Mouse (Mus musculus): ENCODE measurements around the gene Mtmr11. TPM values are rescaled to one million over a fixed set of nuclear protein-coding genes. Genes with fewer than 3 reads are reported as not detected.
A peak's percentile ranks its signal among the peaks of the same experiment; 100 is the strongest.
"Not testable (repeated sequence)": the region's sequence is repeated elsewhere in the genome, so short reads cannot be mapped to it uniquely, and the experiment has no call there.

Gene Mtmr11
- polyA plus RNA-seq, 1 experiment from 2014 or later, result 21.2 TPM

GRCm38 (mm10) chr3:96196437-96197128 is 34.8 kb downstream of the Mtmr11 start:
- Histone ChIP-seq H3K27me3 (ENCODE audit: control insufficient read depth, insufficient read depth, low read length) (no peaks in the 10 kb centered on the region), H3K4me2 (ENCODE audit: low read depth, low read length) (peak overlapping the region; percentile 99), H3K9me3 (replicated peaks; ENCODE audit: control insufficient read depth, low read length) (no peaks in the 10 kb centered on the region), H3K9ac (ENCODE audit: low read length) (peak overlapping the region; percentile 82), H3K36me3 (ENCODE audit: control insufficient read depth, insufficient read depth, low read length) (no peaks in the 10 kb centered on the region), H3K4me1 (ENCODE audit: control insufficient read depth, insufficient read depth, low read length) (peaks cover 7% of the 10 kb centered on the region), H3K27ac (ENCODE audit: low read length) (peak overlapping the region; percentile 95), H3K4me3 (replicated peaks; ENCODE audit: low read length) (peak overlapping the region; percentile 79)
- no peak for ATAC-seq (ENCODE audit: insufficient read depth, low FRiP score)
- WGBS, result 18% methylated on average over 27 of the region's 27 CpGs

- Histone ChIP-seq H3K9me3 (replicated peaks; ENCODE audit: control insufficient read depth, low read length) (no peaks in the 10 kb centered on the region), H3K27ac (ENCODE audit: low read length) (peak overlapping the region; percentile 95), H3K4me1 (ENCODE audit: control insufficient read depth, insufficient read depth, low read length) (peaks cover 7% of the 10 kb centered on the region), H3K27me3 (ENCODE audit: control insufficient read depth, insufficient read depth, low read length) (no peaks in the 10 kb centered on the region), H3K9ac (ENCODE audit: low read length) (peak overlapping the region; percentile 82), H3K4me3 (replicated peaks; ENCODE audit: low read length) (peak overlapping the region; percentile 79), H3K4me2 (ENCODE audit: low read depth, low read length) (peak overlapping the region; percentile 99), H3K36me3 (ENCODE audit: control insufficient read depth, insufficient read depth, low read length) (no peaks in the 10 kb centered on the region)
- WGBS, result under 1% methylated on average over 50 of the region's 50 CpGs
- peak; percentile 93 for ATAC-seq (ENCODE audit: insufficient read depth, low FRiP score)
These were observed 35.4 kb downstream of the Mtmr11 start for GRCm38 (mm10) chr3:96197129-96197749.

GRCm38 (mm10) chr3:96198181-96198580 is 36.4 kb downstream of the Mtmr11 start:
- peaks cover 7% of the 10 kb centered on the region for H3K4me1 ChIP-seq (ENCODE audit: control insufficient read depth, insufficient read depth, low read length)
- WGBS, result 13% methylated on average over 6 of the region's 6 CpGs
- H3K36me3 ChIP-seq (ENCODE audit: control insufficient read depth, insufficient read depth, low read length), result no peaks in the 10 kb centered on the region
- H3K27me3 ChIP-seq (ENCODE audit: control insufficient read depth, insufficient read depth, low read length), result no peaks in the 10 kb centered on the region
- peak overlapping the region; percentile 99 for H3K4me2 ChIP-seq (ENCODE audit: low read depth, low read length)
- H3K9me3 ChIP-seq (replicated peaks; ENCODE audit: control insufficient read depth, low read length), result no peaks in the 10 kb centered on the region
- peak overlapping the region; percentile 79 for H3K4me3 ChIP-seq (replicated peaks; ENCODE audit: low read length)
- peak overlapping the region; percentile 71 for H3K27ac ChIP-seq (ENCODE audit: low read length)
- H3K9ac ChIP-seq (ENCODE audit: low read length), result peak overlapping the region; percentile 33; the same call in 1 of the 2 replicates
- ATAC-seq (ENCODE audit: insufficient read depth, low FRiP score), result peak; percentile 34; the same call in 1 of the 2 replicates

- peak overlapping the region; percentile 99; the same call in 1 of the 2 replicates for H3K4me2 ChIP-seq (ENCODE audit: low read depth, low read length)
- not testable (repeated sequence) for ATAC-seq (ENCODE audit: insufficient read depth, low FRiP score); H3K9me3 ChIP-seq (replicated peaks; ENCODE audit: control insufficient read depth, low read length); H3K27ac ChIP-seq (ENCODE audit: low read length); H3K27me3 ChIP-seq (ENCODE audit: control insufficient read depth, insufficient read depth, low read length); H3K4me3 ChIP-seq (replicated peaks; ENCODE audit: low read length); H3K9ac ChIP-seq (ENCODE audit: low read length); H3K4me1 ChIP-seq (ENCODE audit: control insufficient read depth, insufficient read depth, low read length); H3K36me3 ChIP-seq (ENCODE audit: control insufficient read depth, insufficient read depth, low read length)
- 26% methylated on average over 7 of the region's 8 CpGs for WGBS
These were observed 36.9 kb downstream of the Mtmr11 start for GRCm38 (mm10) chr3:96198601-96199251.

GRCm38 (mm10) chr3:96199731-96200130 is 37.9 kb downstream of the Mtmr11 start:
- H3K9ac ChIP-seq (ENCODE audit: low read length), result no peak overlapping the region
- ATAC-seq (ENCODE audit: insufficient read depth, low FRiP score), result no peak
- no peaks in the 10 kb centered on the region for H3K27me3 ChIP-seq (ENCODE audit: control insufficient read depth, insufficient read depth, low read length)
- no peak overlapping the region for H3K4me3 ChIP-seq (replicated peaks; ENCODE audit: low read length)
- no peaks in the 10 kb centered on the region for H3K36me3 ChIP-seq (ENCODE audit: control insufficient read depth, insufficient read depth, low read length)
- H3K4me1 ChIP-seq (ENCODE audit: control insufficient read depth, insufficient read depth, low read length), result peaks cover 7% of the 10 kb centered on the region
- H3K4me2 ChIP-seq (ENCODE audit: low read depth, low read length), result no peak overlapping the region
- H3K9me3 ChIP-seq (replicated peaks; ENCODE audit: control insufficient read depth, low read length), result no peaks in the 10 kb centered on the region
- 52% methylated on average over 2 of the region's 2 CpGs for WGBS
- H3K27ac ChIP-seq (ENCODE audit: low read length), result no peak overlapping the region

- Histone ChIP-seq H3K4me2 (ENCODE audit: low read depth, low read length) (no peak overlapping the region), H3K9me3 (replicated peaks; ENCODE audit: control insufficient read depth, low read length) (no peaks in the 10 kb centered on the region), H3K4me3 (replicated peaks; ENCODE audit: low read length) (no peak overlapping the region), H3K4me1 (ENCODE audit: control insufficient read depth, insufficient read depth, low read length) (no peaks in the 10 kb centered on the region), H3K27ac (ENCODE audit: low read length) (no peak overlapping the region), H3K36me3 (ENCODE audit: control insufficient read depth, insufficient read depth, low read length) (no peaks in the 10 kb centered on the region), H3K27me3 (ENCODE audit: control insufficient read depth, insufficient read depth, low read length) (no peaks in the 10 kb centered on the region), H3K9ac (ENCODE audit: low read length) (no peak overlapping the region)
- no peak for ATAC-seq (ENCODE audit: insufficient read depth, low FRiP score)
- WGBS, result 62% methylated on average over 3 of the region's 3 CpGs
These were observed 46.0 kb downstream of the Mtmr11 start for GRCm38 (mm10) chr3:96207819-96208218.

GRCm38 (mm10) chr3:96209242-96209641 is 47.4 kb downstream of the Mtmr11 start:
- no peak for ATAC-seq (ENCODE audit: insufficient read depth, low FRiP score)
- 23% methylated on average over 15 of the region's 15 CpGs for WGBS
- H3K4me1 ChIP-seq (ENCODE audit: control insufficient read depth, insufficient read depth, low read length), result no peaks in the 10 kb centered on the region

GRCm38 (mm10) chr3:96219191-96219641 is 57.4 kb downstream of the Mtmr11 start:
- Histone ChIP-seq H3K27ac (ENCODE audit: low read length) (peak overlapping the region; percentile 98), H3K4me2 (ENCODE audit: low read depth, low read length) (peak overlapping the region; percentile 82), H3K9me3 (replicated peaks; ENCODE audit: control insufficient read depth, low read length) (no peaks in the 10 kb centered on the region), H3K36me3 (ENCODE audit: control insufficient read depth, insufficient read depth, low read length) (no peaks in the 10 kb centered on the region), H3K9ac (ENCODE audit: low read length) (peak overlapping the region; percentile 78), H3K27me3 (ENCODE audit: control insufficient read depth, insufficient read depth, low read length) (no peaks in the 10 kb centered on the region), H3K4me3 (replicated peaks; ENCODE audit: low read length) (peak overlapping the region; percentile 50), H3K4me1 (ENCODE audit: control insufficient read depth, insufficient read depth, low read length) (peaks cover 31% of the 10 kb centered on the region)
- ATAC-seq (ENCODE audit: insufficient read depth, low FRiP score), result no peak
- under 1% methylated on average over 12 of the region's 12 CpGs for WGBS

More at GRCm38 (mm10) chr3:96209242-96209641, 47.4 kb downstream of the Mtmr11 start:
- no peak overlapping the region for H3K9ac ChIP-seq (ENCODE audit: low read length)
- H3K36me3 ChIP-seq (ENCODE audit: control insufficient read depth, insufficient read depth, low read length), result no peaks in the 10 kb centered on the region
- H3K27me3 ChIP-seq (ENCODE audit: control insufficient read depth, insufficient read depth, low read length), result no peaks in the 10 kb centered on the region
- H3K4me3 ChIP-seq (replicated peaks; ENCODE audit: low read length), result no peak overlapping the region
- H3K27ac ChIP-seq (ENCODE audit: low read length), result no peak overlapping the region
- H3K4me2 ChIP-seq (ENCODE audit: low read depth, low read length), result no peak overlapping the region
- no peaks in the 10 kb centered on the region for H3K9me3 ChIP-seq (replicated peaks; ENCODE audit: control insufficient read depth, low read length)

- WGBS, result 0% methylated on average over 34 of the region's 37 CpGs
- H3K9ac ChIP-seq (ENCODE audit: low read length), result peak within 1 kb of the TSS; percentile 78
- H3K4me1 ChIP-seq (ENCODE audit: control insufficient read depth, insufficient read depth, low read length), result peaks cover 31% of the 10 kb centered on the region
- no peaks in the 10 kb centered on the region for H3K9me3 ChIP-seq (replicated peaks; ENCODE audit: control insufficient read depth, low read length)
- H3K36me3 ChIP-seq (ENCODE audit: control insufficient read depth, insufficient read depth, low read length), result no peaks in the 10 kb centered on the region
- H3K4me3 ChIP-seq (replicated peaks; ENCODE audit: low read length), result peak within 1 kb of the TSS; percentile 50
- H3K27me3 ChIP-seq (ENCODE audit: control insufficient read depth, insufficient read depth, low read length), result no peaks in the 10 kb centered on the region
- ATAC-seq (ENCODE audit: insufficient read depth, low FRiP score), result peak; percentile 78
- peak within 1 kb of the TSS; percentile 98 for H3K27ac ChIP-seq (ENCODE audit: low read length)
- peak within 1 kb of the TSS; percentile 82 for H3K4me2 ChIP-seq (ENCODE audit: low read depth, low read length)
These were observed 57.9 kb downstream of the Mtmr11 start, which contains the start of the genes Bola1 and Hist2h2ab for GRCm38 (mm10) chr3:96219661-96220130. TSS of gene Bola1 (minus strand) at chr3:96219709. TSS of gene Hist2h2ab (plus strand) at chr3:96219865.

All from stomach, embryonic 16.5 days (tissue).